Mouse (Mus musculus): Measurements from ENCODE around the gene Mien1. TPM values are rescaled to one million over a fixed set of nuclear protein-coding genes. Genes with fewer than 3 reads are reported as not detected.

The Mien1 gene
- total and polyA plus RNA-seq, 2 experiments from 2014 or later: 73.1 to 272 TPM

DNA sequence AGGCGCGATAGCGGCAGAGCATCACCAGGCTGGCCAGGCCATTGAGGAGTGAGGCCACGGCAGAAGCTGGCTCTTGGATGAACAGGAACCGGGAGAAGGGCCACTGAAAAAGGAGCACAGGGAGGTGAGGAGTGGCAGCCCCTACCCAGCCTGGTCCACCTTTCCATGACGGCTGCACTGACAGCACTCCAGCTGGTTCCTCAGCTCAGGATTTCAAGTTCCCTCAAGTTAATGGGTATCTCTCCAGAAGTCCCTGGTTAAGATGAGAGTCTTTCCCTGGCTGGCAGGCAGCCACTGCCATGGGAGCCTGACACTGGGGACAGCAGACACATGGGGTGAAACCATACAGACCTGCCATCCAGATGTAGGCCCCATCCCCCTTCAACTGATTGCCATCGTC is 40.8 kb downstream of the Mien1 start:
- no peak overlapping the region for H3K4me3 ChIP-seq (ENCODE audit: low read depth, low read length)
- H3K27ac ChIP-seq (ENCODE audit: low read depth, low read length): no peak overlapping the region
- ATAC-seq (no peak), DNase-seq (no peak)
- no peaks in the 10 kb centered on the region for H3K36me3 ChIP-seq (ENCODE audit: insufficient read depth)
- 94% methylated on average over 7 of the region's 7 CpGs for WGBS
- H3K4me1 ChIP-seq (ENCODE audit: insufficient read depth): peaks cover 11% of the 10 kb centered on the region
- H3K4me2 ChIP-seq (ENCODE audit: low read depth): no peak overlapping the region
- no peaks in the 10 kb centered on the region for H3K9me3 ChIP-seq (ENCODE audit: low read length)
- H3K9ac ChIP-seq: no peak overlapping the region
- TF ChIP-seq CTCF (IDR thresholded peaks at IDR 0.05; ENCODE audit: low read depth): no peak
- no peaks in the 10 kb centered on the region for H3K27me3 ChIP-seq (ENCODE audit: insufficient read depth, low read length)

- TF ChIP-seq CTCF (IDR thresholded peaks at IDR 0.05; ENCODE audit: low read depth): no peak
- Histone ChIP-seq H3K4me3 (ENCODE audit: low read depth, low read length) (no peak overlapping the region), H3K27me3 (ENCODE audit: insufficient read depth, low read length) (no peaks in the 10 kb centered on the region), H3K4me1 (ENCODE audit: insufficient read depth) (peaks cover 5% of the 10 kb centered on the region; the same call in 1 of the 2 replicates), H3K4me2 (ENCODE audit: low read depth) (no peak overlapping the region), H3K36me3 (ENCODE audit: insufficient read depth) (no peaks in the 10 kb centered on the region), H3K9ac (no peak overlapping the region), H3K27ac (ENCODE audit: low read depth, low read length) (no peak overlapping the region), H3K9me3 (ENCODE audit: low read length) (no peaks in the 10 kb centered on the region)
- ATAC-seq (no peak), DNase-seq (no peak)
- WGBS: 42% methylated on average over 4 of the region's 4 CpGs
Observed at GRCm38 (mm10) chr11:98395041-98395440, 43.8 kb downstream of the Mien1 start.

GRCm38 (mm10) chr11:98394301-98394700 is 44.5 kb downstream of the Mien1 start:
- H3K27ac ChIP-seq (ENCODE audit: low read depth, low read length): no peak overlapping the region

GRCm38 (mm10) chr11:98393317-98393716 is 45.5 kb downstream of the Mien1 start:
- Histone ChIP-seq H3K9me3 (ENCODE audit: low read length) (no peaks in the 10 kb centered on the region), H3K4me3 (ENCODE audit: low read depth, low read length) (no peak overlapping the region), H3K27ac (ENCODE audit: low read depth, low read length) (no peak overlapping the region), H3K9ac (no peak overlapping the region), H3K4me1 (ENCODE audit: insufficient read depth) (no peaks in the 10 kb centered on the region), H3K4me2 (ENCODE audit: low read depth) (no peak overlapping the region), H3K36me3 (ENCODE audit: insufficient read depth) (no peaks in the 10 kb centered on the region), H3K27me3 (ENCODE audit: insufficient read depth, low read length) (no peaks in the 10 kb centered on the region)
- no peak for DNase-seq
- no peak; the same call in 1 of the 2 replicates for ATAC-seq
- 74% methylated on average over 6 of the region's 6 CpGs for WGBS
- TF ChIP-seq CTCF (IDR thresholded peaks at IDR 0.05; ENCODE audit: low read depth): no peak

More at GRCm38 (mm10) chr11:98394301-98394700, 44.5 kb downstream of the Mien1 start:
- no peaks in the 10 kb centered on the region for H3K36me3 ChIP-seq (ENCODE audit: insufficient read depth)
- DNase-seq (no peak), ATAC-seq (no peak)
- no peaks in the 10 kb centered on the region for H3K27me3 ChIP-seq (ENCODE audit: insufficient read depth, low read length)
- 44% methylated on average over 6 of the region's 6 CpGs for WGBS
- no peaks in the 10 kb centered on the region for H3K4me1 ChIP-seq (ENCODE audit: insufficient read depth)
- no peaks in the 10 kb centered on the region for H3K9me3 ChIP-seq (ENCODE audit: low read length)
- H3K4me3 ChIP-seq (ENCODE audit: low read depth, low read length): no peak overlapping the region
- no peak overlapping the region for H3K4me2 ChIP-seq (ENCODE audit: low read depth)
- 0 out of 2 replicates have a peak overlapping the region, but pooled peaks have one; percentile 10 for H3K9ac ChIP-seq
- TF ChIP-seq CTCF (IDR thresholded peaks at IDR 0.05; ENCODE audit: low read depth): no peak

- no peak for TF ChIP-seq CTCF (IDR thresholded peaks at IDR 0.05; ENCODE audit: low read depth)
- 52% methylated on average over 3 of the region's 4 CpGs for WGBS
- no peak for DNase-seq
- H3K9ac ChIP-seq: no peak overlapping the region
- H3K4me3 ChIP-seq (ENCODE audit: low read depth, low read length): no peak overlapping the region
- H3K4me1 ChIP-seq (ENCODE audit: insufficient read depth): no peaks in the 10 kb centered on the region
- no peak for ATAC-seq
- no peak overlapping the region for H3K27ac ChIP-seq (ENCODE audit: low read depth, low read length)
- H3K9me3 ChIP-seq (ENCODE audit: low read length): no peaks in the 10 kb centered on the region
- no peaks in the 10 kb centered on the region for H3K36me3 ChIP-seq (ENCODE audit: insufficient read depth)
- no peak overlapping the region for H3K4me2 ChIP-seq (ENCODE audit: low read depth)
- no peaks in the 10 kb centered on the region for H3K27me3 ChIP-seq (ENCODE audit: insufficient read depth, low read length)
Observed at GRCm38 (mm10) chr11:98392645-98393044, 46.1 kb downstream of the Mien1 start.

- H3K27ac ChIP-seq (ENCODE audit: low read depth, low read length): no peak overlapping the region
- TF ChIP-seq CTCF (IDR thresholded peaks at IDR 0.05; ENCODE audit: low read depth): no peak
- ATAC-seq: no peak
- no peak for DNase-seq
- no peaks in the 10 kb centered on the region for H3K27me3 ChIP-seq (ENCODE audit: insufficient read depth, low read length)
- no peaks in the 10 kb centered on the region for H3K4me1 ChIP-seq (ENCODE audit: insufficient read depth)
- no peaks in the 10 kb centered on the region for H3K9me3 ChIP-seq (ENCODE audit: low read length)
- H3K36me3 ChIP-seq (ENCODE audit: insufficient read depth): no peaks in the 10 kb centered on the region
- H3K9ac ChIP-seq: no peak overlapping the region
- no peak overlapping the region for H3K4me2 ChIP-seq (ENCODE audit: low read depth)
- WGBS: 45% methylated on average over 7 of the region's 8 CpGs
- H3K4me3 ChIP-seq (ENCODE audit: low read depth, low read length): no peak overlapping the region
Observed at GRCm38 (mm10) chr11:98392034-98392433, 46.8 kb downstream of the Mien1 start.

GRCm38 (mm10) chr11:98390141-98390540 is 48.6 kb downstream of the Mien1 start:
- no peaks in the 10 kb centered on the region for H3K9me3 ChIP-seq (ENCODE audit: low read length)
- no peak for DNase-seq
- no peaks in the 10 kb centered on the region for H3K4me1 ChIP-seq (ENCODE audit: insufficient read depth)
- H3K9ac ChIP-seq: no peak overlapping the region
- no peaks in the 10 kb centered on the region; the same call in 1 of the 2 replicates for H3K27me3 ChIP-seq (ENCODE audit: insufficient read depth, low read length)
- no peak overlapping the region for H3K4me3 ChIP-seq (ENCODE audit: low read depth, low read length)
- no peak overlapping the region for H3K4me2 ChIP-seq (ENCODE audit: low read depth)
- WGBS: 78% methylated on average over 12 of the region's 12 CpGs
- no peak overlapping the region for H3K27ac ChIP-seq (ENCODE audit: low read depth, low read length)
- ATAC-seq: no peak
- no peak for TF ChIP-seq CTCF (IDR thresholded peaks at IDR 0.05; ENCODE audit: low read depth)
- no peaks in the 10 kb centered on the region for H3K36me3 ChIP-seq (ENCODE audit: insufficient read depth)
